Mouse (Mus musculus) intestine, postnatal 0 days (tissue): ENCODE measurements around the gene Dpt. TPM values are rescaled to one million over a fixed set of nuclear protein-coding genes. Genes with fewer than 3 reads are reported as not detected.
"Not testable (repeated sequence)": the region's sequence is repeated elsewhere in the genome, so short reads cannot be mapped to it uniquely, and the experiment has no call there.

Experiments
- ATAC-seq: fragments of 200-750 bp; cut with Nextera tagmentation; 2 replicates; pipeline ENCODE4 v1.8.0; 2017; ENCODE audit warnings: mild to moderate bottlenecking, moderate TSS enrichment, moderate library complexity
- H3K27ac ChIP-seq: fragments of 300-500 bp; sonication (generic); 2 replicates; pipeline ENCODE4 v1.5.1; 2014; ENCODE audit warnings: mild to moderate bottlenecking, low read depth, low read length, moderate library complexity
- H3K27me3 ChIP-seq: fragments of 300-500 bp; sonication (generic); replicated peaks from 2 replicates; pipeline ENCODE4 v1.6.1; 2014; ENCODE audit warnings: low read length, mixed read lengths; ENCODE audit not compliant: control insufficient read depth, insufficient read depth
- H3K36me3 ChIP-seq: fragments of 300-500 bp; sonication (generic); 2 replicates; pipeline ENCODE4 v1.6.1; 2014; ENCODE audit warnings: mild to moderate bottlenecking, moderate library complexity; ENCODE audit not compliant: control insufficient read depth, insufficient read depth
- H3K4me1 ChIP-seq: fragments of 300-500 bp; sonication (generic); replicated peaks from 2 replicates; pipeline ENCODE4 v1.6.1; 2014; ENCODE audit warnings: antibody characterized with exemption, low read length, mixed read lengths; ENCODE audit not compliant: control insufficient read depth, insufficient read depth
- H3K4me2 ChIP-seq: fragments of 300-500 bp; sonication (generic); replicated peaks from 2 replicates; pipeline ENCODE4 v1.6.1; 2014; ENCODE audit warnings: low read depth, mild to moderate bottlenecking, moderate library complexity
- H3K4me3 ChIP-seq: fragments of 300-500 bp; sonication (generic); 2 replicates; pipeline ENCODE4 v1.5.1; 2014; ENCODE audit warnings: low read depth, low read length
- H3K9ac ChIP-seq: fragments of 300-500 bp; sonication (generic); 2 replicates; pipeline ENCODE4 v1.6.1; 2014; ENCODE audit warnings: mild to moderate bottlenecking, low read depth, low read length
- H3K9me3 ChIP-seq: fragments of 300-500 bp; sonication (generic); 2 replicates; pipeline ENCODE4 v1.6.1; 2016; ENCODE audit warnings: mixed run types; ENCODE audit not compliant: control insufficient read depth
- CTCF ChIP-seq: sonication (generic); IDR thresholded peaks from 2 replicates; pipeline ENCODE4 v1.5.1; 2016; ENCODE audit warnings: low read depth, mild to moderate bottlenecking, control low read depth, antibody characterized with exemption, moderate library complexity
- WGBS: fragments of 180-500 bp; shearing (Covaris S2); extraction: QIAGEN DNeasy Blood & Tissue Kit; methylation state at CpG from one replicate; pipeline ENCODE4 v1.1.7; 2014; 5-methylcytosine and 5-hydroxymethylcytosine counted together
- polyA plus RNA-seq: library from polyadenylated mRNA; unstranded; fragments of >200 nt; fragmentation: Nextera tagmentation; extraction: Ambion mirVana; gene quantifications from 2 replicates; pipeline ENCODE4 v1.2.1, GENCODE M21; 2015

Dpt gene
- polyA plus RNA-seq, 1 experiment from 2014 or later = 22.6 TPM

GRCm38 (mm10) chr1:164770611-164771010 is 25.8 kb upstream of the Dpt start:
- WGBS = 67% methylated on average over 7 of the region's 7 CpGs
- TF ChIP-seq CTCF = no peak
- H3K36me3 ChIP-seq = no peaks in the 10 kb centered on the region
- no peak overlapping the region for H3K4me2 ChIP-seq
- H3K4me3 ChIP-seq = no peak overlapping the region
- ATAC-seq = no peak
- no peaks in the 10 kb centered on the region for H3K4me1 ChIP-seq
- no peaks in the 10 kb centered on the region for H3K27me3 ChIP-seq
- no peaks in the 10 kb centered on the region for H3K9me3 ChIP-seq
- H3K27ac ChIP-seq = no peak overlapping the region
- H3K9ac ChIP-seq = no peak overlapping the region

GRCm38 (mm10) chr1:164780851-164781510 is 15.5 kb upstream of the Dpt start:
- ATAC-seq = no peak

GRCm38 (mm10) chr1:164786165-164786564 is 10.3 kb upstream of the Dpt start:
- H3K27me3 ChIP-seq = no peaks in the 10 kb centered on the region
- H3K4me3 ChIP-seq = no peak overlapping the region
- H3K9me3 ChIP-seq = no peaks in the 10 kb centered on the region
- H3K4me1 ChIP-seq = no peaks in the 10 kb centered on the region
- ATAC-seq = no peak
- no peak overlapping the region for H3K27ac ChIP-seq
- H3K9ac ChIP-seq = no peak overlapping the region
- H3K4me2 ChIP-seq = no peak overlapping the region
- 74% methylated on average over 5 of the region's 5 CpGs for WGBS
- no peaks in the 10 kb centered on the region for H3K36me3 ChIP-seq
- TF ChIP-seq CTCF = no peak

More at GRCm38 (mm10) chr1:164780851-164781510, 15.5 kb upstream of the Dpt start:
- WGBS = 67% methylated on average over 7 of the region's 7 CpGs
- no peak for TF ChIP-seq CTCF
- Histone ChIP-seq H3K4me1 (no peaks in the 10 kb centered on the region), H3K9ac (no peak overlapping the region), H3K27me3 (no peaks in the 10 kb centered on the region), H3K4me2 (no peak overlapping the region), H3K36me3 (no peaks in the 10 kb centered on the region), H3K4me3 (no peak overlapping the region), H3K27ac (no peak overlapping the region), H3K9me3 (no peaks in the 10 kb centered on the region)

GRCm38 (mm10) chr1:164787771-164788170 is 8.7 kb upstream of the Dpt start:
- Histone ChIP-seq H3K27ac (no peak overlapping the region), H3K4me1 (no peaks in the 10 kb centered on the region), H3K9me3 (no peaks in the 10 kb centered on the region), H3K4me2 (no peak overlapping the region), H3K27me3 (no peaks in the 10 kb centered on the region), H3K4me3 (no peak overlapping the region), H3K9ac (no peak overlapping the region), H3K36me3 (no peaks in the 10 kb centered on the region)
- WGBS = 52% methylated on average over 7 of the region's 7 CpGs
- no peak for TF ChIP-seq CTCF
- peak; percentile 77 for ATAC-seq

- no peak for ATAC-seq
- Histone ChIP-seq H3K27ac (no peak overlapping the region), H3K9me3 (no peaks in the 10 kb centered on the region), H3K4me3 (no peak overlapping the region), H3K9ac (no peak overlapping the region), H3K4me2 (no peak overlapping the region), H3K27me3 (no peaks in the 10 kb centered on the region), H3K4me1 (no peaks in the 10 kb centered on the region), H3K36me3 (no peaks in the 10 kb centered on the region)
- 88% methylated on average over 7 of the region's 7 CpGs for WGBS
- TF ChIP-seq CTCF = no peak
Measured at GRCm38 (mm10) chr1:164788292-164788691, 8.2 kb upstream of the Dpt start.

GRCm38 (mm10) chr1:164790296-164790695 is 6.1 kb upstream of the Dpt start:
- not testable (repeated sequence) for H3K27me3 ChIP-seq, ATAC-seq, H3K9me3 ChIP-seq, H3K4me1 ChIP-seq, H3K4me3 ChIP-seq, H3K4me2 ChIP-seq, H3K36me3 ChIP-seq, H3K27ac ChIP-seq, H3K9ac ChIP-seq
- 97% methylated on average over 12 of the region's 12 CpGs for WGBS

GRCm38 (mm10) chr1:164793049-164793448 is 3.4 kb upstream of the Dpt start:
- Histone ChIP-seq H3K36me3 (no peaks in the 10 kb centered on the region), H3K4me1 (no peaks in the 10 kb centered on the region), H3K9ac (no peak overlapping the region), H3K4me3 (no peak overlapping the region), H3K4me2 (no peak overlapping the region), H3K27me3 (no peaks in the 10 kb centered on the region), H3K27ac (no peak overlapping the region), H3K9me3 (no peaks in the 10 kb centered on the region)
- TF ChIP-seq CTCF = no peak
- no peak for ATAC-seq
- 57% methylated on average over 4 of the region's 4 CpGs for WGBS
